Mouse (Mus musculus) brain, adult 2 months (tissue): Measurements from ENCODE around the gene Lipa.

Experiments
- DNase-seq: peaks from one replicate; pipeline ENCODE4 v3.0.0; 2011; ENCODE audit warnings: low read depth, low spot score

Lipa gene

GRCm38 (mm10) chr19:34468216-34468615 lies 59.1 kb downstream of the Lipa start:
- no peak for DNase-seq

DNA sequence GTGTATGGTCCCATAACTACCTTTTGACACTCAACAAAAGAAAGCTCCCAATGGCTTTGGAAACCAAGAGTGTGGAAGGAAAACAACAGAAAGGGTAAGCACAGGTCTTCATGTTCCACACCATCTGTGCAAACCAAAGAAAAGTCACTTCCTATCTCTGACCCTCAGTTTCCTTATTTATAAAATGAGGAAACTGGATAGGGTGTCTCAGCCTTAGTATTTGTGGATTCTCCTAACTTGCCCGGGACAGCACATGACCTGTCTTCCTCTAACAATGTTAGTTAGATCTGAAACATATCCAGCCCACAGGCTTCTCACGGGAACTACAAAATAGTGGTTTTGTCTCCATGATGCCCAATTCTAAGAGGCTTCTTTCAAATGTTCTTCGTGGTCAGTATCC lies 62.8 kb downstream of the Lipa start:
- DNase-seq = no peak

DNA sequence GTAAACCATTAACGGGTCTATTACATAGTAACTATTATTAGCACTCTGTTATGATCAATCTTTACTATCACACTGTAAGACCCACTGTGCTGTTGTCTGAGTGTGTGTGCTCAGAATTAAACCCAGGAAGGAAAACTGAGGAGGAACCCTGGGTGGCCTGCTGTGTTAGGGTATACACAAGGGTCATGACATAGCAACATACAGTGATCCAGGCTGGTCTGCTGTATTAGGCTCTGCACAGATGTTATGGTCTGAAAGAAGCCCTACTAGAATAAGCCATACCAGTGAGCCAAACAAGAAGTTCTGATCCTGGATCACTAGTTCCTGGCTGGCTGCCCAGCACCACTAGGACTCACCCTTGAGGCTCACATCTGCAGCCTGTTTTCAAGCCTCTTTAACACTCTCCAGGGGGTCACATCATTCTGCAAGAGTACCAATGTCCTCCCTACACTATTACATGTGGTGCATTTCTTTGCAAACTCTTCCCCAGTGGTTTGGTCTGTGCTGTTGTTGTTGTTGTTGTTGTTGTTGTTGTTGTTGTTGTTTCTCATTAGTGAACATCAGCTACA lies 65.7 kb downstream of the Lipa start:
- DNase-seq = no peak

DNA sequence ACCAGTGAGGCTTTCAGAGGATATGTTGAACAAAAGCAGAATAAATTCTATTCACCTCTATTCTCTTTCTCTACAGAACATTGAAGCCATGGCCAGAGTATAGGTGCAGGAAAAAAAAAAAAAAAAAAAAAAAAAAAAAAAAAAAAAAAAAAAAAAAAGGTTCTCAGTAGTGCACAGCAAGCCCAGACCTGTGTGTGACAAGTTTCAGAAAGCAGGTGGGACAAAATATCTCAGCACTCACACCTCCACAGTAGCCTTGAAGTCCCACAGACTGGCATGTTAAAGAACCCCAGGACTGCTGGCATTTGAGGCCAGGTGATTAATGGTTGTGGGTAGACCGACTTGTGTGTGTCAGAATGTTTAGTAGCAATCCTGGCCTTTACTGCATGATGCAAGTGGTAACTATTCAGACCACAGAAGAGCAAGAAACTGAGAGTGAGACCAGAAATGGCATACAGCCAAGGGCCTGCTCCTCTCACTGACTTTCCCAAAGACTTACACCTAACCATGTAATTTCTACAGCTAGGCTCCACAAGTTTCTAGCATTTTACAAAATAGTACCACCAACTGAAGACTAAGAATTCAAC lies 76.4 kb downstream of the Lipa start:
- DNase-seq = no peak

GRCm38 (mm10) chr19:34448851-34449250 lies 78.4 kb downstream of the Lipa start:
- no peak for DNase-seq

- DNase-seq = no peak
Observed at GRCm38 (mm10) chr19:34445410-34446012, 81.8 kb downstream of the Lipa start.

- no peak for DNase-seq
Observed at GRCm38 (mm10) chr19:34444785-34445184, 82.5 kb downstream of the Lipa start.
